Mouse (Mus musculus) B cell, adult 2 months (primary cell): ENCODE data around the gene Fancg.

Experiments
- DNase-seq, 2 experiments: peaks; one replicate each; pipeline ENCODE4 v3.0.0; 2022

Gene Fancg

GRCm38 (mm10) chr4:43010161-43011038 lies at the start of gene Fancg:
TSS of gene Fancg (minus strand) at chr4:43010506.
- DNase-seq = peak; percentile 75 to 79

GRCm38 (mm10) chr4:43059697-43060096 lies 49.4 kb upstream of the Fancg start:
- no peak for DNase-seq

- peak; percentile 82 to 84 for DNase-seq
Observed at GRCm38 (mm10) chr4:43058753-43059654, 48.7 kb upstream of the Fancg start, which contains the start of gene Unc13b. TSS of gene Unc13b (plus strand) at chr4:43058953.

- no peak for DNase-seq
Observed at GRCm38 (mm10) chr4:43058392-43058752, 48.1 kb upstream of the Fancg start.

GRCm38 (mm10) chr4:43057654-43058053 lies 47.3 kb upstream of the Fancg start:
- no peak for DNase-seq

- DNase-seq = peak; percentile 47 to 48
Observed at GRCm38 (mm10) chr4:43052627-43053026, 42.3 kb upstream of the Fancg start.

GRCm38 (mm10) chr4:43047231-43047630 lies 36.9 kb upstream of the Fancg start:
- peak; percentile 76 to 81 for DNase-seq

GRCm38 (mm10) chr4:43046607-43047006 lies 36.3 kb upstream of the Fancg start:
- no peak for DNase-seq

GRCm38 (mm10) chr4:43045659-43046302 lies 35.5 kb upstream of the Fancg start, which contains the start of gene Fam214b:
TSS of gene Fam214b (minus strand) at chr4:43046220.
- DNase-seq = peak; percentile 98

GRCm38 (mm10) chr4:43045285-43045658 lies 35.0 kb upstream of the Fancg start:
- DNase-seq = no peak

- peak; percentile 31 to 43 for DNase-seq
Observed at GRCm38 (mm10) chr4:43044673-43045072, 34.4 kb upstream of the Fancg start.

GRCm38 (mm10) chr4:43043644-43044357 lies 33.5 kb upstream of the Fancg start:
- peak; percentile 84 to 86 for DNase-seq

GRCm38 (mm10) chr4:43040881-43041547 lies 30.7 kb upstream of the Fancg start:
- no peak for DNase-seq

- peak; percentile 98 for DNase-seq
Observed at GRCm38 (mm10) chr4:43040114-43040572, 29.8 kb upstream of the Fancg start.

GRCm38 (mm10) chr4:43039609-43040008 lies 29.3 kb upstream of the Fancg start:
- no peak for DNase-seq

GRCm38 (mm10) chr4:43038567-43039495 lies 28.5 kb upstream of the Fancg start:
- DNase-seq = no peak

GRCm38 (mm10) chr4:43037860-43038566 lies 27.7 kb upstream of the Fancg start:
- no peak for DNase-seq

GRCm38 (mm10) chr4:43036356-43036755 lies 26.1 kb upstream of the Fancg start:
- DNase-seq = no peak

GRCm38 (mm10) chr4:43035851-43036250 lies 25.5 kb upstream of the Fancg start:
- no peak for DNase-seq

GRCm38 (mm10) chr4:43033481-43033880 lies 23.2 kb upstream of the Fancg start:
- no peak for DNase-seq
